Mouse (Mus musculus): ENCODE measurements at regions not wholly inside any gene's neighbourhood (a gene's known extent, or its start where the extent isn't known, plus 50 kb on each side); places are given as distances from the start of the nearest gene placed in this dataset.

DNA sequence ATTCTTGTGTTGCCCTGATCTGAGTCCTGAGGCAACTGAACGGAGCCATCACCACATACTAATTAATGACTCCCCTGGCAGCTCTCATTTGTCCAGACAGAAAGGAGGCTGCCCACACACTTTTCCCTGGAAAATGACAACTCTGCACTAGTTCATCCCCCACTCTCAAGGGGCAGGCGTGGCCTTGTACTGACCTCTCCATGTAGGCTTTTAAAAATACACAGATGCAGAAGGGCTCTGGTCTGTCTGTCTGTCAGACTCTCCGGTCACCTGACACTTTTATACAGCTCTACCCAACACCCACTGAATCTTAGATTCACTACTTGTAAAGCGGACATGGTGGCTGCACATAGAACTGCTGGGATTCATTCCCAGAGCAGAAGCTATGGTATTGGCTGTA lies 165.5 kb upstream of the Map3k1 start:
- intact Hi-C loops (cut with DNase I) = no loop called here

DNA sequence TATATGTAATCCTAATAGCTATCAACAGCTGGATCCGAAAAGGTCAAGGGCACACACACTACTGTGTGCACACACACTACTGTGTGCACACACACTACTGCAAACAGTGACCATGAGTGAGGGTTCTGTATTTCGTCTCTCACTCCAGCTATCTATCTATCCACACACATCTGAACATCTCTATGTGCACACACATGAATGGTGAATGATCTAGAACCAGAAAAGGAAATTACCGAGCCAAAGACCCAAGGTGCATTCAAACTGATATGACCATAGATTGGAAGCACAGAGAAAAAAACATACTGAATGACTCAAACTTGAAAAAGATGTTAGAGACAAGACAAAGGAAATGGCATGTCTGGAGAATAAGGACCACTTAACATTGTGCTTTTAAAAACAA lies 166.8 kb upstream of the Map3k1 start:
- intact Hi-C loops (cut with DNase I) = no loop called here

DNA sequence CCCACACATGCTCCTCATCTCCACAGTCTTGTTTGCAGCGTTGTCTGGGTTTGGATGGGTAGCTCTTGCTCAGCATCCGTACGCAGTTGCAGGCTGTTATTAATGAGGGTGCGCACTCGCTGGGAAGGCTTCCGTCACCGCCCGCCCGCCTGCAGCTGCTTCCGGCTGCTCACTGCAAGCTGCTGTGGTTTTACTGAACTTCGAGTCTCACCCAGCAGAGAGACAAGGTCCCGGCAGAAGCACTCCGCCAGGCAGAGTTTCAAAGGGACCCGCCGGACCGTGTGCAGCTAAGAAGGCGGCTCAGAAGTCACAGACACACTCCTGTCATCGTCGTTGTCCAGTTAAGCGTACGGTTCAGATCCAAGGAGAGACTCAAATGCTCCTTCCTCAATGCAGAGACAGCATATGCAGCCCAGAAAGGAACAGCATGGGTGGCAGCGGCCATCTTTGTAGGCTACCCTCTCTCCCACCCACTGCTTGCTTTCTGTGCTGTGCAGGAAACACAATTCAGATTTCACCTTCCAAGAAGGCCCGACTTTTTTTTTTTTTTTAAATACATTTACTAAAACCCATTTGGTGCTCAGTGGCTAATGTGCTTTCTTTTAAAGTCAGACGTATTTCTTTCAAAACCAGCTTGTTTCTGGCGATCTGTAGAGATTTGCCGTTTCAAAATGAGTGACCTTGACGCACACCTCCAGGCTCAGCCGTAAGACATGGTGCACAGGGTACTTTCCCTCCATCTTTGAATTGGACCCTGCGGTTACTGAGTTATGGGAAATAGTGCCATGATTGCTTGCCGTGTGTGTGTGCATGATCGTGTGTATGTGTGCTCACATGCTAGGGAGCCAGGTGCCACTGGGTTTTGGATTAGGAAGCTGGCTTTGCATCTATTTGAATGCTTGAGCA lies 169.2 kb upstream of the Map3k1 start:
- intact Hi-C loops (cut with DNase I) = no loop called here

DNA sequence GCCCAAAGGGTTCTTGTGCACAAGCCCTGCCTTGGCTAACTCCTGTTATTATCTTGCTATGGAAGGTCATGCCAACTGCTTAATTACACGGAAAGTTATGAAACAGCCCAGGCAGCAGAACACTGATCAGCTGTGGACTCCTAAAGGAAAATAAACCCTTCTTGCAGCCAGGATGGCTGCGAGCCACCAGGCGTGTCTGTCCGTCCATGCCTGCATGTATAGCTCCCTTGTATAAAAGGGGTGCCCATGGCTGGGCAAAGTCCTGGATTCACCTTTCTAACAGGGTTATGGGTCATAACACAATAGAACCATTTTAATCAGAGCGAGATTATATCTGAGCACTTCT lies 169.9 kb upstream of the Map3k1 start:
- intact Hi-C loops (cut with DNase I) = no loop called here

DNA sequence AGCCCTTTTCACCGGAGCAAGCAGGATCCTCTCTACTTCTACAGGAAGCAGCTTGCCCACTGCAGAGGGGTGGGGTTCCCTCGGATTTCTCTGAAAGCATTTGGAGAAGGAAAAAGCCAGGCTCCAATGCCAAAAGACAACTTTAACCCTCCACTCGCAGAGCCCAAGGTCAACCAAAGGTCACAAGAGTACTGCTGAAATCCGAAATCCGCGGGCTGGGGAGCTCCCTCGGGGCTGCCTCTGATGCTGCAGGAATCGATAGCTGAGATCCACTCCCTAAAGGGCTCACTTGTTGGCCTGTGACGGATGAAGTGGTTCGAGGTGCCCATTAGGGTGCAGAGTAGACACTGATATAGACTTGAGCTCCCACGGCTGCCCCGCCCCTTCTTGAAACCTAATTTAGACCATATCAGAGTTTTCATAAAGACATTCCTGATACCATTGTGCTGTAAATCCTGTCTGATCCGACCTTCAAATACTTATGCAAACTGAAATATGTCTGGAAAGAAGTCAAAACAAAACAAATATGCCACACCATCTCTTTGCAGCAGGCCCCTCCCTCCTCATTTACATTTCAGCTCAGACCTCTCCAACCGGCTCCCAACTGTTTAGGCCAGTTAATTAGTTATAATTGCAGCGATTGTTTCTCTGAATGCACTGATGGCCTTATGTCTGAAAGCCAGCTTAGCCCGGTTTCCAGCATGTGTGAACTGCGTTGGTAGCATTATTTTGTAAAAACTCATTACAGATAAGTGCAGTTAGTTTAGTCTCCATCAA lies 170.8 kb upstream of the Map3k1 start:
- intact Hi-C loops (cut with DNase I) = no loop called here

DNA sequence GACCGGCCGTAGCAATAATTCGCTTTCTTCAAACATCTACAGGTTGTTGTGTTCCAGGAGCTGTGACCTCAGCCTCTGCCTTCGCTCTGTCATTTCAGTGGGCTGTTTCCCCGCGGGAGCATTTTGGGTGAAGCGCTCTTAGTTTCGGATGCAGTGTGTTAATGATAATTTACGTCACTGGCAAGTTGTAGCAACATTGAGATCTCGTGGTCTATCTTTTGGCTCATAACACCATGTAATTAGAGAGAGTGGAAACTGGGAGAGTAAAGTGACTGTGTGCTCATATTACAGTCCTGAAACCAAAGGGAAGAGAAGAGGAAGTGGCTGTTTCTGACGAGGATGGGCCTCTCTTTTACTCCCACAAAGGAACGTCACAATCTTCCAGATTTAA lies 171.4 kb upstream of the Map3k1 start:
- intact Hi-C loops (cut with DNase I) = no loop called here

DNA sequence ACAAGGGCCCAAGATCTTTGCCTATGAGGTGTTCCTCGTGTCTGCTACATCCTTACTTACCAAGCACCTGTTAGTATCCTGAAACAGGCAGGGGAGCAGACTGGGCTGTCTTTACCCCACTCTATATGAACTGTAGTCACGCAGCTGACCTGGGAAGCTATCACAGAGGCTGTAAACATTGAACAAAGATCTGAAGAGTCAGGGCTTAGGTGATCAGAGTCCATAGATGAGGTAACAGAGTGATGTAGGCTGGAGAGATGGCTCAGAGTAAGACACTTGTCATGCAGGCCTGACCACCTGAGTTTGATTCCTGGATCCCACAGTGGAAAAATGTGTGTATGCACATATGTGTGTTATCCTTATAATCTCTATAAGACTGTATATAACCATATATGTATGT lies 172.3 kb upstream of the Map3k1 start:
- intact Hi-C loops (cut with DNase I) = no loop called here

DNA sequence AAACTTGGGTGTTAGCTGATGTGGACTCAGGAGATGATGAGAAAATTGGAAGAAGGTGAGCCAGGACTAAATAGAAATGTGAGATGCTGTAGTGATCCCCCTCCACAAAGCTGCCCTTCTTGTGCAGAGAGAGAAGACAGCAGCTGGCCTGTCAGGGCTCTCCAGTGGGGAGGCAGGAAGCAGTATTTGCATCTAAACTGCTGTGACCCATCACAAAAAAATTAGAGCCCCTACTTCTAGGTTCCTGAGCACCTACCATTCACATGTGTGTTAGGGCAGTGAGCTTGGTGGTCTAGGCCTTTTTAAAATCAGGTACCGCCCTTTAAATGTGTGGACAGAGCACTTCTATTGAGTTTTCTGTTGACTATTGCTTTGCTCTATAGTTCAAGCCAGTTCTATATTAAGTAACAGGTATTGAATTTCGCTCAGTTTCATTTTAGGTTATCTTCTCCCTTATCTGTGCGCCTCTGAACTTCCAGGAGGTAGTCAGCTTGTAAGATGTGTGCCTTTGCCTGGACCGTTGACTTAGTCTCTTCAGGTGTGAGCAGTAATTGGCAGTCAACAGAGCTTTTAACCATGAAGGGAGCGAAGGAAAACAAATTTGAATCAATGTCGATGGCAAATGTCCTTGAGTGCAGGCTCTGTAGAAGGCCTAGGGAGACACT lies 174.1 kb upstream of the Map3k1 start:
- intact Hi-C loops (cut with DNase I) = no loop called here

DNA sequence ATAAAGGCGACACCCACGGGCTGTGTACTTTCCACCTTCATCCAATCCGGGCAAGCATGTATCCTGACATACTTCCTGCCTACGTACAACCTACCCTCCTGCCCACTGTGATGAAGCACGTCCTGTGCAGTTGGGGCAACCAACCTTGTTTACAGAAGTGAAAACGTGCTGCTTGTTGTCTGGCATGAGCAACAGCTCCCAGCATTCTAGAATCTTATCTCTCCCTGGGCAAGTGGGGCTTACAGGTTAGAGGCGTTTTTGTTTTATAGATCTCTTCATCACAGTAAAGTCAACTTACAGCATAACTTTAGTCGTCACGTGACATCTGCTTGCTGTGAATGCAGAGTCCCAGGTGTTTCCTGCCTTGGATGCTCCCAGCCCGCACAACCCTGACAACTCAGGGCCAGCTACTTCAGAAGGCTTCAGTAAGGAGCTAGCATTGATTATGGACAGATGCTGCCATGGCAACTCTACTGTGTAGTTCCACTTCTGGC lies 175.3 kb upstream of the Map3k1 start:
- intact Hi-C loops (cut with DNase I) = no loop called here

DNA sequence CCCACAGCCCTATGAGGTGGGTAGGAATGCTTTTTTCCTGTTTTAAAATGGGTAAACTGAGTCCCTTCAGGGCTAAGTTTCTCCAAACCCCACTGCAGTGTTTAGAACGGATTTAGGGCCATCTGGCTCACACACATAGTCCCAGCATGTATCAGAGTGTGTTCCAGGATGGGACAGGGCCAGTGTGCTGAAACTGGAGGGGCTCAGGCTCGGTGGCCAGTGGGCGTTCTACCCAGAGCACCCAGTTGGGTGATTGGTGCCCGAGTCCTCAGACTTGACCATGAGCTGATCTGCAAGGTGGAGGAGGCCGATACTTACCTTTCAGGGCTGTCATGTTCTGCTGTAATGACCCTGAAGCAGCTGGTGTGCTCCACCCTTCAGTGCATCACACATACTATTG lies 176.6 kb upstream of the Map3k1 start:
- intact Hi-C loops (cut with DNase I) = no loop called here

DNA sequence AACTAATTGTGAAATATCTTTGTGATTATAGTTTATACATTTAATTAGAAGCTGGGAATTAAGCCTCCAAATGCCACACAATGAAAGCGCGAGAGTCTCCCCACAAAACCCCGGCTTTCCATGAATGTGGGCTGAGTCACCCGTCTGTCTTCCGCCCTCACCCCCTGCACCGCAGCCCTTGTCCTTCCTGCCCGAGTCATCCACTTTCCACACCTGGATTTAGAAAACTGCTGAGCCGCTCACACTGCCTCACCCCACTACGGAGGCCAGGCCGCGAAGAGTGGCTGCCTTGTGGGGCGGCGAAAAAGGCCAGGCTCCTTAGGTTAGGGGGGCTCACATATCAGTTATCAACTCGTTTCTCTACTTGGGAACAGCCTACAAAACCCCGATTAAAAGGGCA lies 177.9 kb upstream of the Map3k1 start:
- intact Hi-C loops (cut with DNase I) = no loop called here

DNA sequence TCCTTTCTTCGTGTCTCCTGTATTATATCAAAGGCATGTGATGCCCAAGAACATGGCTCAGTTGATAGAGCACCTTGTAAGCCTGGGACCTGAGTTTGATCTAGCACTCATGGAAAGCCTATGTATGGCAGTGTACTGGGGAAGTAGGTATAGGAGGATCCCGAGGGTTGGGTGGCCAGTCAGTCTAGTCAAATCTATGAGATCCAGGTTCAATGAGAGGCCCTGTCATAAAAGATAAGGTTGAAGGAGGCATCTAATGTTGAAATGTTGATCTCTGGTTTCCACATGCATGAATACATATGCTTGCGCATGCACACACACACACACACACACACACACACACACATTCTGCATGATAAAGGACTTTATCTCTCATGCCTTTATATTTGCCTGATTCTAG lies 178.6 kb upstream of the Map3k1 start:
- intact Hi-C loops (cut with DNase I) = no loop called here

DNA sequence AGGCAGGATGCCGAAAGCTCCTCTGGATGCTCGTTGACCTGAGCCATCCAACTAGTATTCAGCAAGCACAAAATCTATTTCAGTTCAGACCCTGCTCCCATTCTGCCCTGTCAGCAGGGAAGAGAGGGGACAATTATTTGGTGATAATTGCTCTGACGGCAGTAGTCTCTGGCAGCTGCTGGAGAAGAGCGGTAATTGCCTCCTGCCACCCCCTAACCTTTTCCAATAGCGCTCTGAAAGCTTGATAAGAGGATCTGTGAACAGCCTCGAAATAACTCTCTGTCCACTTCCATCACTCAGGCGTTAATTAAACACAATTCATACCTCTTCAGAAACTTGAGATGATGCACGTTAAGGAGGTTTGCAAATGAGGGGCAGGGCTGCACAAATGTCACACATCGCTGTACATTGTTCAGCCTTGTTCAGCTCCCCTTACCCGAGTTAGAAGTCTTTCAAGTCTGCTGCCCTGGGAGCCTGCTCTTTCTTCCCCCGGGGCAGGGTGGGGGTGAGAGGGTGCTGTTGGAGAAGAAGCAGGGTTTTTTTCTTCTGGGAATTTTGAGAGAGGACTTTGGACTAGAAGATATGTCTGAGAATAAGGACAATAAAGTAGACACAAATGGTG lies 182.2 kb upstream of the Map3k1 start:
- intact Hi-C loops (cut with DNase I) = no loop called here

DNA sequence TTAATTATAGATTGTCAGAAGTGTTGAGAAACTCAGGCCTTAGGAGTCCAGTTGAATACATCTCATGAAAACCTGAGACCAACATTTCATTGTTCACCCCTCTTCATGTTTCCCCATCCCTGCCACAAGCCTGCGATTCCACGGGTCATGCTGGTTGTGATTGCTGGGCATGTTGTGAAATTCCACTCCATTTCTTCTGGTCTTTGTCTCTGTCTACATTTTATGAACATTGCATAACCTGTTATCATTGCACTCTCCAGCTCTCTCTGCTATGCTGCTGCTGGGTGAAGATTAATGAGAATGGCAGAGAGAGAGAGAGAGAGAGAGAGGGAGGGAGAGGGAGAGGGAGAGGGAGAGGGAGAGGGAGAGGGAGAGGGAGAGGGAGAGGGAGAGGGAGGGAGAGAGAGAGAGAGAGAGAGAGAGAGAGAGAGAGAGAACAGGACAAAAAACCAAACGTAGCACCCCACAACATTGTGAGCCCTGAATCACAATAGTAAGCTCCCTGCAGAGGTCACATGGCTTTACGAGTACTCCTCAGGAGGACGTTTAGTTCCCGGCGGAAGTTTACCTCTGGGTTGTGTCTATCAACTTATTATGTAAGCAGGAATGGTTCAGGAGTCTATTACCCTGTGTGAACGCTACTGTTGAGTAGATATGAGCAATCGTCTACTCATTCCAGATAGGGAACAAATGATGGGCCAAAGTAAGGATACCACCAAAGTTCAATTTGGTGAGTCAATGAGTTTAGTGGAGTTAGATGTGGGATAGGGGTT lies 183.5 kb upstream of the Map3k1 start:
- intact Hi-C loops (cut with DNase I) = no loop called here

DNA sequence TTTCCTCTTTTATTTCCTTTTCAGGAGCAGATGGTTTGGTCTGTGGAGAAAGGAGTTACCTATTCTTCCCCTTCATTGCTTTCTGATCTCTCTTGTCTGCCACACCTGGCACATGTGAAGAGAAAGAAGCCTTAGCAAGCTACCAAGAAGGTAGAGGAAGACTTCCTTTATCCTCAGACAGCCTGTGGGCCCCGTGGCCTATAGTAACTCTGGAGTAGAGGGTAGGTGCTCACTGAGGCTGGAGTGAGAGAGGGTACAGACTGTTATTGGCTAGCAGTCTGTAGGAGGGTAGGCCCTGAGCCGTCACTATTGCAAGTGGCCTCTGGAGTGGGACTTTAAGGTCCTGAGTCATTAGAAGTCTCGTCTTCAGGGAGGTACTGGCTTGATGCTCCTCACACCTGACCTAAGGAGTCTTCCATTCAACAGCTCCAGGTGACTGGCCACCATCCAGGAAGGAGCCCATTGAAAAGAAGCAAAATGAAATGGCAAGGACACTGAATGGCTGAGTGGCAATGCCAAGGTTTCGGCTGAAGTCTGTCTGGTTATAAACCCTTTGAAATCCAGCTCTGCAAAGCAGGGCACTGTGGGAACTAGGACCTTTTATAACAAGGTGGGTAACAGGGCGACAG lies 186.2 kb upstream of the Map3k1 start:
- intact Hi-C loops (cut with DNase I) = no loop called here

DNA sequence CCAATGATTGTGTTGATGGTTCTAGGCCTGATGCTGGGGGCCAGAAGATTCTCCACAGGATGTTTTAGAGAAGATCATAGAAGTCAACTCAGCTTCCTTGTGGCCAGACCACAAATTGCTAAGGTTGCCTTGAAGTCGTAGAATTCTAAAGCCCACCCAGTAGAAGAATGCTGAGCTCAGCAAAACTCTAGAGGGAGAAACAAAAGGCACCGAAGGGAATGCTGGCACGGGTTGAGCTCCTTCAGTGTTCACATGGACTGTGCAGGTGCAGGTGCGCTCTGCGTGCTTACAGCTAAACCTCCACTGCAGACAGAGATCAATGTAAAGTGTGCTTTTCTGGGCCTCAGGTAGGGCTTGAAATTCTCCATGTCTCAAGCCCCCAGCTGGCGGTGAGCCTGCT lies 186.9 kb upstream of the Map3k1 start:
- intact Hi-C loops (cut with DNase I) = no loop called here

DNA sequence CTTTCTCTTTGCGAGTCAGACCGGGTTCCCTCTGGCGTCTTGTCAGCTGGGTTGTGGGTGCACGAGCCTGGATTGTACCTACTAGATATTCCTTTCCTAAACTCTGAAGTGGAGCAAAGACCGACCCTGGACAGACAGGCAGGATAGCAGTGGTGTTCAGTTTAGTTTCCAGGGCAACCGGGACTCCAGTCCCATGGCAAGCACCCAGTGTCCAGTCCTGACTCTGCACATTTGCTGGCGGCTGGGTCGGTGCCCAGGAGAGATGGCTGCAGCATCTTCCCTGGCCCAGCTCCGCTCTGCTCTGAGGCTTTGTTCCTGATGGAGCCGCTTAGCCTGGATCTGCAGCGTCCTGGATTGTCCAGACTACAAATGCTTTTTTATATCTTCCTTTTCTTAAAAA lies 188.1 kb upstream of the Map3k1 start:
- intact Hi-C loops (cut with DNase I) = no loop called here

DNA sequence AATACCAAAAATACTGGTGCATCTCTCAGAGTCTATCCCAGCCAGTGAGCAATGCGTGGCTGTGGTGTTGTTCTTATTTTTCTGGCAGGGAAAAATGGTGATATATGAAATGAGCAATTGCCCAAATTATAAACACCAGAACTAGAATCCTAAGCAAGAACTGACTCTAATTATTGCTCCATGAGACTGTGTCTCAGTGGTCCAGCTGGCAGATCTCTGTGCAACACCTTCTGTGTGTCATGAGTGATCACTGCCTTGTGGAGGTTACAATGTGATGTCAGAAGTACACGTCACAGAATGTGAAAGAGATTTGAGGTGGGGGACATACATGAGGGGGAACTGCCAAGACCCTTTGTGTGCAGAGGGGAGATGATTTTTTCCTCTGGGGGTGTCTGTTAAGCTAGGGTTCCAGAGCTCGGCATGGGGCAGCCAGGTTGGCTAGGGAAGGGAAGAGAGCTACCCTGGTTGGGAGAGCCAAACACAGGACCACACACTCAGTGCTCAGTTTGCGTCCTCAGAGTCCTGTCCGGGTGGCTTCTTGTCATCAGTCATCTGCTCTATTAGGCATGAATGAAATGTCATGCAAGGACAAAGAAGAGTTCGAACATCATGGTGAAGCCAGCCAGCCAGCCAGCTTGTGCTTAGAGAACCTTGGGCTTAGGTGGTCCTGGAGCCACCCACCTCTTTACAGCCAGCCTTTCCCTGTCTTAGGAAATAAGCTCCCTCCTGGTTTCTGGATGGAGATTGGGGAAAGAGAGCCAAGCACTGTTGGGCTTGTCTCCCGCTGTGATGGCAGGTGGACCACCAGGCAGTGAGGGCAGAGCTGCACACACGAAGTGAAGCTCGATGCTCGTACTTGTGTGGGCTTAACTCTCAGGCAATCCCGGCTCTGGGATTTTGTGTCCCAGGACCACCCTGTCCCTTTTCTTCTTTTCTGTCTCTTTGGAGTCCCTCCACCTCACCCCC lies 189.5 kb upstream of the Map3k1 start:
- intact Hi-C loops (cut with DNase I) = no loop called here

DNA sequence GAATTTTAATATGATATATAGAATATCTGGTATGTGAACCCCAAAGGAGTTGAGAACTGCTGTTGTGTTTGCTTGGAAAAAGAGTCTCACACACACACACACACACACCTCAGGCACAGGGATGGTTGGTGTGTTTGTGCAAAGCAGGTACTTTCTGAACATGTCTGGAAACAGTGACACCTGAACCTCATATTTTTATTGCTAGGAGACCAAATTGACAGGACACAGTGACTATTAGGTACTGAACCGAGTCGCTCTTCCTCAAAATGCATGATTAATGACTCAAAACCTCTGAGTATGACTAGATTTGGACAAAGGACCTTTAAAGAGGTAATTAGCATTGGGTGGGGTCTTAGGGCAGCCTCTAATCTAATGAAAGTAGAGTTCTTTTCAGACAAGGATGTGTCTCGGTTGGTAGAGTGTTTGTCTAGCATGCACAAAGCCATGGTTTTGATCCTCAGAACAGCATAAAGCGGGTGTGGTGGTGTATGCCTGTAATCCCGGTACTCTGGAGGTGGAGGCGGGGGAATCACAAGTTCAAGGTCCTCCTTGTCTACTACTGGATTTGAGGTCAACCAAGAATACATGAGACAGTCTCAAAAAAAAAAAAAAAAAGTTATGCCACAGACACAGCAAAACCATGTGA lies 191.0 kb upstream of the Map3k1 start:
- intact Hi-C loops (cut with DNase I) = no loop called here

Data from adrenal gland (tissue).